Mouse (Mus musculus): ENCODE measurements around the gene Fscn2. TPM values are rescaled to one million over a fixed set of nuclear protein-coding genes. Genes with fewer than 3 reads are reported as not detected.

The Fscn2 gene
- polyA plus RNA-seq, 1 experiment from 2014 or later, result 1.4 TPM

DNA sequence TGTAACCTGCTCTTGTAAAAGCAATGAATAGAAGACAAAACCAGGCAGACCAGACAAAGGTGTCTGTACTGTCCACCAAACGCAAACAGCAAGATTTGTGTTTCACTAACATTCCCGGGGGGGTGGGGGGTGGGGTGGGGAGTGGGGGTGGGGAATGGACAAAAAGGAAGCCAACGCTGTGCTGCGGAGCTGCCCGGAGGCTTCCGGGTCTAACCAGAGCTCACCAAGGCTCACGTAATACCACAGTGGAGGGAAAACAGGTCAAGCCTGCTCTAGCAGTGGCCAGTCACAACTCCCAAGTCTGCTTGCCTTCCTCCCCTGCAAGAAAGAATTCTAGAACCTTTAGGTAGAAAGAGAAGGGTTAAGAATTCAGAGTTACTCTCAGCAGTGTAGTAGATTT is 43.9 kb upstream of the Fscn2 start:
- 78% methylated on average over 7 of the region's 7 CpGs for WGBS
- no peak overlapping the region for H3K4me3 ChIP-seq (ENCODE audit: low read depth, low read length)
- no peaks in the 10 kb centered on the region for H3K36me3 ChIP-seq (ENCODE audit: control insufficient read depth, insufficient read depth, low read length)
- ATAC-seq (ENCODE audit: low FRiP score) (no peak), DNase-seq (ENCODE audit: low spot score, missing footprints) (peak; percentile 81)
- H3K27ac ChIP-seq (ENCODE audit: low read depth, low read length), result no peak overlapping the region
- H3K9ac ChIP-seq (ENCODE audit: low read length), result peak overlapping the region; percentile 93; the same call in 1 of the 2 replicates
- H3K4me2 ChIP-seq, result peak overlapping the region; percentile 93
- H3K9me3 ChIP-seq (ENCODE audit: control insufficient read depth, low read length), result no peaks in the 10 kb centered on the region
- H3K27me3 ChIP-seq (ENCODE audit: control insufficient read depth, insufficient read depth, low read length), result no peaks in the 10 kb centered on the region
- peaks cover 19% of the 10 kb centered on the region for H3K4me1 ChIP-seq (ENCODE audit: control insufficient read depth, insufficient read depth, low read length)

- no peaks in the 10 kb centered on the region for H3K9me3 ChIP-seq (ENCODE audit: control insufficient read depth, low read length)
- H3K4me2 ChIP-seq, result no peak overlapping the region
- DNase-seq (ENCODE audit: low spot score, missing footprints), result peak; percentile 69
- H3K4me3 ChIP-seq (ENCODE audit: low read depth, low read length), result no peak overlapping the region
- H3K9ac ChIP-seq (ENCODE audit: low read length), result no peak overlapping the region
- peaks cover 19% of the 10 kb centered on the region for H3K4me1 ChIP-seq (ENCODE audit: control insufficient read depth, insufficient read depth, low read length)
- ATAC-seq (ENCODE audit: low FRiP score), result no peak
- no peaks in the 10 kb centered on the region for H3K27me3 ChIP-seq (ENCODE audit: control insufficient read depth, insufficient read depth, low read length)
- no peak overlapping the region for H3K27ac ChIP-seq (ENCODE audit: low read depth, low read length)
- 86% methylated on average over 5 of the region's 5 CpGs for WGBS
- H3K36me3 ChIP-seq (ENCODE audit: control insufficient read depth, insufficient read depth, low read length), result no peaks in the 10 kb centered on the region
Observed at GRCm38 (mm10) chr11:120319310-120319709, 42.0 kb upstream of the Fscn2 start.

- no peaks in the 10 kb centered on the region for H3K9me3 ChIP-seq (ENCODE audit: control insufficient read depth, low read length)
- H3K4me2 ChIP-seq, result no peak overlapping the region
- DNase-seq (ENCODE audit: low spot score, missing footprints) (no peak), ATAC-seq (ENCODE audit: low FRiP score) (no peak)
- WGBS, result 96% methylated on average over 10 of the region's 10 CpGs
- no peaks in the 10 kb centered on the region for H3K36me3 ChIP-seq (ENCODE audit: control insufficient read depth, insufficient read depth, low read length)
- H3K27ac ChIP-seq (ENCODE audit: low read depth, low read length), result no peak overlapping the region
- H3K27me3 ChIP-seq (ENCODE audit: control insufficient read depth, insufficient read depth, low read length), result no peaks in the 10 kb centered on the region
- no peak overlapping the region for H3K9ac ChIP-seq (ENCODE audit: low read length)
- peaks cover 13% of the 10 kb centered on the region for H3K4me1 ChIP-seq (ENCODE audit: control insufficient read depth, insufficient read depth, low read length)
- no peak overlapping the region for H3K4me3 ChIP-seq (ENCODE audit: low read depth, low read length)
Observed at GRCm38 (mm10) chr11:120320156-120320555, 41.2 kb upstream of the Fscn2 start.

- Histone ChIP-seq H3K4me2 (no peak overlapping the region), H3K27me3 (ENCODE audit: control insufficient read depth, insufficient read depth, low read length) (no peaks in the 10 kb centered on the region), H3K9ac (ENCODE audit: low read length) (no peak overlapping the region), H3K36me3 (ENCODE audit: control insufficient read depth, insufficient read depth, low read length) (no peaks in the 10 kb centered on the region), H3K4me1 (ENCODE audit: control insufficient read depth, insufficient read depth, low read length) (no peaks in the 10 kb centered on the region), H3K27ac (ENCODE audit: low read depth, low read length) (no peak overlapping the region), H3K9me3 (ENCODE audit: control insufficient read depth, low read length) (no peaks in the 10 kb centered on the region), H3K4me3 (ENCODE audit: low read depth, low read length) (no peak overlapping the region)
- WGBS, result 84% methylated on average over 6 of the region's 6 CpGs
- ATAC-seq (ENCODE audit: low FRiP score) (no peak), DNase-seq (ENCODE audit: low spot score, missing footprints) (no peak)
Observed at GRCm38 (mm10) chr11:120335431-120336021, 25.8 kb upstream of the Fscn2 start.

- Histone ChIP-seq H3K4me2 (no peak overlapping the region), H3K9me3 (ENCODE audit: control insufficient read depth, low read length) (no peaks in the 10 kb centered on the region; the same call in 1 of the 2 replicates), H3K27ac (ENCODE audit: low read depth, low read length) (no peak overlapping the region), H3K4me3 (ENCODE audit: low read depth, low read length) (no peak overlapping the region), H3K9ac (ENCODE audit: low read length) (no peak overlapping the region), H3K4me1 (ENCODE audit: control insufficient read depth, insufficient read depth, low read length) (no peaks in the 10 kb centered on the region), H3K36me3 (ENCODE audit: control insufficient read depth, insufficient read depth, low read length) (no peaks in the 10 kb centered on the region), H3K27me3 (ENCODE audit: control insufficient read depth, insufficient read depth, low read length) (no peaks in the 10 kb centered on the region)
- DNase-seq (ENCODE audit: low spot score, missing footprints) (no peak), ATAC-seq (ENCODE audit: low FRiP score) (no peak)
- WGBS, result 46% methylated on average over 2 of the region's 2 CpGs
Observed at GRCm38 (mm10) chr11:120337447-120337846, 23.9 kb upstream of the Fscn2 start.

GRCm38 (mm10) chr11:120338786-120339185 is 22.5 kb upstream of the Fscn2 start:
- WGBS, result 75% methylated on average over 3 of the region's 3 CpGs
- no peak overlapping the region for H3K4me3 ChIP-seq (ENCODE audit: low read depth, low read length)
- H3K36me3 ChIP-seq (ENCODE audit: control insufficient read depth, insufficient read depth, low read length), result no peaks in the 10 kb centered on the region
- ATAC-seq (ENCODE audit: low FRiP score) (no peak), DNase-seq (ENCODE audit: low spot score, missing footprints) (no peak)
- no peaks in the 10 kb centered on the region for H3K27me3 ChIP-seq (ENCODE audit: control insufficient read depth, insufficient read depth, low read length)
- H3K4me2 ChIP-seq, result no peak overlapping the region
- H3K4me1 ChIP-seq (ENCODE audit: control insufficient read depth, insufficient read depth, low read length), result no peaks in the 10 kb centered on the region
- no peak overlapping the region for H3K27ac ChIP-seq (ENCODE audit: low read depth, low read length)
- H3K9me3 ChIP-seq (ENCODE audit: control insufficient read depth, low read length), result no peaks in the 10 kb centered on the region; the same call in 1 of the 2 replicates
- no peak overlapping the region for H3K9ac ChIP-seq (ENCODE audit: low read length)

GRCm38 (mm10) chr11:120339978-120340513 is 21.3 kb upstream of the Fscn2 start:
- no peak overlapping the region for H3K4me3 ChIP-seq (ENCODE audit: low read depth, low read length)
- no peaks in the 10 kb centered on the region for H3K27me3 ChIP-seq (ENCODE audit: control insufficient read depth, insufficient read depth, low read length)
- peak; percentile 80 for DNase-seq (ENCODE audit: low spot score, missing footprints)
- WGBS, result 89% methylated on average over 10 of the region's 10 CpGs
- no peak overlapping the region for H3K27ac ChIP-seq (ENCODE audit: low read depth, low read length)
- H3K9ac ChIP-seq (ENCODE audit: low read length), result no peak overlapping the region
- H3K4me2 ChIP-seq, result no peak overlapping the region
- no peaks in the 10 kb centered on the region; the same call in 1 of the 2 replicates for H3K9me3 ChIP-seq (ENCODE audit: control insufficient read depth, low read length)
- ATAC-seq (ENCODE audit: low FRiP score), result no peak
- H3K4me1 ChIP-seq (ENCODE audit: control insufficient read depth, insufficient read depth, low read length), result peaks cover under 1% of the 10 kb centered on the region; the same call in 1 of the 2 replicates
- H3K36me3 ChIP-seq (ENCODE audit: control insufficient read depth, insufficient read depth, low read length), result peaks cover under 1% of the 10 kb centered on the region; the same call in 1 of the 2 replicates

- H3K4me3 ChIP-seq (ENCODE audit: low read depth, low read length), result no peak overlapping the region
- DNase-seq (ENCODE audit: low spot score, missing footprints) (peak; percentile 83), ATAC-seq (ENCODE audit: low FRiP score) (no peak)
- H3K9ac ChIP-seq (ENCODE audit: low read length), result no peak overlapping the region
- no peaks in the 10 kb centered on the region for H3K27me3 ChIP-seq (ENCODE audit: control insufficient read depth, insufficient read depth, low read length)
- H3K27ac ChIP-seq (ENCODE audit: low read depth, low read length), result no peak overlapping the region
- WGBS, result 93% methylated on average over 4 of the region's 4 CpGs
- H3K36me3 ChIP-seq (ENCODE audit: control insufficient read depth, insufficient read depth, low read length), result peaks cover 5% of the 10 kb centered on the region
- peaks cover 9% of the 10 kb centered on the region; the same call in 1 of the 2 replicates for H3K4me1 ChIP-seq (ENCODE audit: control insufficient read depth, insufficient read depth, low read length)
- no peaks in the 10 kb centered on the region; the same call in 1 of the 2 replicates for H3K9me3 ChIP-seq (ENCODE audit: control insufficient read depth, low read length)
- no peak overlapping the region for H3K4me2 ChIP-seq
Observed at GRCm38 (mm10) chr11:120341661-120342060, 19.7 kb upstream of the Fscn2 start.

- H3K36me3 ChIP-seq (ENCODE audit: control insufficient read depth, insufficient read depth, low read length), result peaks cover 8% of the 10 kb centered on the region
- H3K9me3 ChIP-seq (ENCODE audit: control insufficient read depth, low read length), result no peaks in the 10 kb centered on the region; the same call in 1 of the 2 replicates
- WGBS, result 94% methylated on average over 5 of the region's 5 CpGs
- no peak overlapping the region for H3K9ac ChIP-seq (ENCODE audit: low read length)
- peaks cover 10% of the 10 kb centered on the region; the same call in 1 of the 2 replicates for H3K4me1 ChIP-seq (ENCODE audit: control insufficient read depth, insufficient read depth, low read length)
- H3K4me3 ChIP-seq (ENCODE audit: low read depth, low read length), result no peak overlapping the region
- H3K4me2 ChIP-seq, result no peak overlapping the region
- H3K27me3 ChIP-seq (ENCODE audit: control insufficient read depth, insufficient read depth, low read length), result no peaks in the 10 kb centered on the region
- ATAC-seq (ENCODE audit: low FRiP score), result no peak
- H3K27ac ChIP-seq (ENCODE audit: low read depth, low read length), result no peak overlapping the region
- DNase-seq (ENCODE audit: low spot score, missing footprints), result peak; percentile 88
Observed at GRCm38 (mm10) chr11:120342656-120343160, 18.6 kb upstream of the Fscn2 start.

Data from midbrain, embryonic 11.5 days (tissue).